Mouse (Mus musculus): Measurements from ENCODE around the gene Atp1a1.

DNA sequence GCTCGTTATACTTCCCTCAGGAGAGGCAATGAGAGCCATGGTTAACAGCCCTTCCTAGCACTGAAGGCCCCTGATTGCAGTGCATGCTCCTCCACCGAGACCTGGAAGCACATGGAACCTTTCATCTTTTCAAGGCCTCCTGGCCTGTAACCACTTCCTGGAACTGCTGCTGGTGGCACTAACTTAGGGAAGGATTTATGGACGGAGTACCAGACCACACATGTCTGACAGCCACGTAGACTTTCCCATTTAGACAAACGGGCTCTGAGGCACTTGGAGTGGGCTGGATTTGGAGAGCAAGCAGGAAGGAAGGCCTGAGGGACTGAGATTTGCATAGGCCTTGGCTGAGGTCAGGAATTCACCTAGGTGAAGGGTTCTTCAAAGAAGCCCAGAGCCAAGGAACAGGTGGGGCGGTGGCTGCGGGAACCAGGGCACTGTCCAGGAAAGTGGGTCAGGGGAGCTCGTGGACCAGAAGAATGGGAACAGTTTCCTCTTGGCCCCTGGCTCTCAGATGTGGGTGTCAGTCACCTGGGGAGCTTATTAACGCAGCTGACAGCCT is 28.9 kb downstream of the Atp1a1 start:
- TF ChIP-seq CTCF (IDR thresholded peaks at IDR 0.05; ENCODE audit: low read depth, low read length) = no peak
- TF ChIP-seq POLR2A (IDR thresholded peaks at IDR 0.05; ENCODE audit: extremely low read depth, insufficient read depth, low read length) = no peak

Measured in liver, adult 2 months (tissue).